ENCODE assay signal across 31 mouse cellular contexts in genomic region chr13:60843153-60843552, GRCm38 (mm10). TPM values are rescaled to one million over a fixed set of nuclear protein-coding genes. Genes with fewer than 3 reads are reported as not detected.
"Had no signal": no experiment of that assay in that cellular context is flagged by ENCODE, and none has a peak within 500 bp of the region (broad histone marks: within the 10 kb centered on the region; RNA-seq: fewer than 3 reads in every experiment).

No protein-coding gene starts in this region.

- H3K27me3 ChIP-seq: hindbrain, embryonic 12.5 days; intestine, embryonic 15.5 days; limb, embryonic 13.5 days; limb, embryonic 15.5 days had no signal

- H3K9ac ChIP-seq: hindbrain, embryonic 12.5 days; hindbrain, embryonic 14.5 days; intestine, embryonic 15.5 days; limb, embryonic 13.5 days; limb, embryonic 15.5 days had no signal

- H3K9me3 ChIP-seq: hindbrain, embryonic 10.5 days; hindbrain, embryonic 12.5 days; intestine, embryonic 15.5 days; limb, embryonic 13.5 days; limb, embryonic 15.5 days had no signal

- ATAC-seq: hindbrain, embryonic 16.5 days; intestine, embryonic 15.5 days; intestine, postnatal 0 days had no signal

- H3K4me2 ChIP-seq: heart, embryonic 11.5 days; hindbrain, embryonic 12.5 days; hindbrain, embryonic 14.5 days; intestine, embryonic 15.5 days; limb, embryonic 13.5 days; limb, embryonic 15.5 days; liver, embryonic 11.5 days had no signal

- H3K36me3 ChIP-seq: hindbrain, embryonic 10.5 days; hindbrain, embryonic 12.5 days; intestine, embryonic 15.5 days; limb, embryonic 13.5 days; limb, embryonic 15.5 days had no signal

- DNase-seq: gastrocnemius, adult 2 months; gastrocnemius, postnatal 10 days; gastrocnemius, postnatal 25 days; heart, adult 2 months; heart, postnatal 10 days; heart, postnatal 4 days; kidney, adult 18-20 months; kidney, adult 8-10 months; kidney, postnatal 10 days; kidney, postnatal 25 days; kidney, postnatal 4 days; layer of hippocampus, postnatal 36 days; left cerebral cortex, postnatal 4 days had no signal

- H3K4me1 ChIP-seq: hindbrain, embryonic 10.5 days; hindbrain, embryonic 12.5 days; intestine, embryonic 15.5 days; limb, embryonic 13.5 days; limb, embryonic 15.5 days had no signal

- H3K4me3 ChIP-seq: gastrocnemius, adult 2 months; heart, adult 2 months; hindbrain, embryonic 10.5 days; hindbrain, embryonic 12.5 days; intestine, embryonic 15.5 days; layer of hippocampus, adult 2 months; limb, embryonic 13.5 days; limb, embryonic 15.5 days had no signal

- H3K27ac ChIP-seq: gastrocnemius, adult 2 months; heart, adult 2 months; hindbrain, embryonic 10.5 days; hindbrain, embryonic 12.5 days; hindbrain, embryonic 14.5 days; intestine, embryonic 15.5 days; layer of hippocampus, adult 2 months; limb, embryonic 13.5 days; limb, embryonic 15.5 days had no signal

RNA-seq across cellular contexts. Expression of gene 4930486L24Rik, which starts 21.1 kb away (rescaled TPM):
- polyA plus RNA-seq: heart, embryonic 11.5 days; heart, embryonic 16.5 days; hindbrain, embryonic 10.5 days; intestine, embryonic 15.5 days; limb, embryonic 11.5 days; limb, embryonic 13.5 days had no signal

RNA-seq across cellular contexts. Expression of gene Ctsll3, which starts 40.5 kb away (rescaled TPM):
- polyA plus RNA-seq: frontal cortex, adult 2 months; heart, adult 2 months; heart, embryonic 11.5 days; heart, embryonic 14.5 days; heart, embryonic 16.5 days; hindbrain, embryonic 10.5 days; hindbrain, embryonic 12.5 days; hindbrain, embryonic 14.5 days; hindbrain, embryonic 16.5 days; inflammation-experienced regulatory T-cells, adult 6 months; intestine, embryonic 15.5 days; intestine, postnatal 0 days; kidney, embryonic 14.5 days; kidney, embryonic 16.5 days; limb, embryonic 11.5 days; limb, embryonic 13.5 days; liver, embryonic 11.5 days had no signal

RNA-seq across cellular contexts. Expression of gene Gm49392, which starts 53.5 kb away (rescaled TPM):
- polyA plus RNA-seq: heart, embryonic 14.5 days; hindbrain, embryonic 12.5 days; hindbrain, embryonic 14.5 days; hindbrain, embryonic 16.5 days; intestine, embryonic 15.5 days; intestine, postnatal 0 days; kidney, embryonic 14.5 days; limb, embryonic 15.5 days had no signal

RNA-seq across cellular contexts. Expression of gene BC051665, which starts 57.0 kb away (rescaled TPM):
- polyA plus RNA-seq: frontal cortex, adult 2 months; heart, adult 2 months; heart, embryonic 11.5 days; heart, embryonic 14.5 days; heart, embryonic 16.5 days; hindbrain, embryonic 10.5 days; hindbrain, embryonic 12.5 days; hindbrain, embryonic 14.5 days; hindbrain, embryonic 16.5 days; inflammation-experienced regulatory T-cells, adult 6 months; intestine, embryonic 15.5 days; intestine, postnatal 0 days; kidney, embryonic 14.5 days; kidney, embryonic 16.5 days; limb, embryonic 11.5 days; limb, embryonic 13.5 days; limb, embryonic 15.5 days; liver, embryonic 11.5 days had no signal
